Mouse (Mus musculus) thymus, adult 2 months (tissue): ENCODE results near the gene Pilra. TPM values are rescaled to one million over a fixed set of nuclear protein-coding genes. Genes with fewer than 3 reads are reported as not detected.

Experiments
- DNase-seq: peaks from one replicate; pipeline ENCODE4 v3.0.0; 2021
- H3K27ac ChIP-seq: fragments of 200-500 bp; 2 replicates; pipeline ENCODE4 v1.5.1; 2012; ENCODE audit warnings: low read length, control low read depth; ENCODE audit not compliant: control insufficient read depth, insufficient read depth
- H3K27me3 ChIP-seq: fragments of 200-500 bp; 2 replicates; pipeline ENCODE4 v1.6.1; 2012; ENCODE audit warnings: mild to moderate bottlenecking, low read length, moderate library complexity, mixed read lengths; ENCODE audit not compliant: control insufficient read depth, insufficient read depth
- H3K36me3 ChIP-seq: fragments of 200-500 bp; 2 replicates; pipeline ENCODE4 v1.6.1; 2012; ENCODE audit warnings: mild to moderate bottlenecking, low read length, moderate library complexity; ENCODE audit not compliant: control insufficient read depth, insufficient read depth
- H3K4me1 ChIP-seq: fragments of 200-500 bp; replicated peaks from 2 replicates; pipeline ENCODE4 v1.6.1; 2012; ENCODE audit warnings: low read length; ENCODE audit not compliant: control insufficient read depth, insufficient read depth
- H3K4me3 ChIP-seq: fragments of 200-500 bp; 2 replicates; pipeline ENCODE4 v1.5.1; 2012; ENCODE audit warnings: mild to moderate bottlenecking, low read length, control low read depth, moderate library complexity; ENCODE audit not compliant: control insufficient read depth, insufficient read depth
- CTCF ChIP-seq: fragments of 200-500 bp; IDR thresholded peaks from 2 replicates; pipeline ENCODE4 v1.5.1; 2012; ENCODE audit warnings: mild to moderate bottlenecking, control low read depth, low read length, moderate library complexity, borderline replicate concordance; ENCODE audit not compliant: control insufficient read depth, poor library complexity, insufficient read depth; ENCODE audit errors: extremely low read depth
- POLR2A ChIP-seq: fragments of 200-500 bp; IDR thresholded peaks from 2 replicates; pipeline ENCODE4 v1.6.1; 2012; ENCODE audit warnings: mild to moderate bottlenecking, low read length, control low read depth, moderate library complexity; ENCODE audit not compliant: control insufficient read depth, poor library complexity, insufficient read depth; ENCODE audit errors: extremely low read depth
- WGBS: fragments of 180-500 bp; shearing (Covaris S2); methylation state at CpG from one replicate; pipeline ENCODE4 v1.1.7; 2018; 5-methylcytosine and 5-hydroxymethylcytosine counted together
- polyA plus RNA-seq: library from polyadenylated mRNA; depleted of rRNA; stranded (reverse); fragments of >200 nt; gene quantifications from 2 replicates; pipeline ENCODE4 v1.2.3, GENCODE M21; 2012

Gene Pilra
- polyA plus RNA-seq, 1 experiment: 13.5 TPM

DNA sequence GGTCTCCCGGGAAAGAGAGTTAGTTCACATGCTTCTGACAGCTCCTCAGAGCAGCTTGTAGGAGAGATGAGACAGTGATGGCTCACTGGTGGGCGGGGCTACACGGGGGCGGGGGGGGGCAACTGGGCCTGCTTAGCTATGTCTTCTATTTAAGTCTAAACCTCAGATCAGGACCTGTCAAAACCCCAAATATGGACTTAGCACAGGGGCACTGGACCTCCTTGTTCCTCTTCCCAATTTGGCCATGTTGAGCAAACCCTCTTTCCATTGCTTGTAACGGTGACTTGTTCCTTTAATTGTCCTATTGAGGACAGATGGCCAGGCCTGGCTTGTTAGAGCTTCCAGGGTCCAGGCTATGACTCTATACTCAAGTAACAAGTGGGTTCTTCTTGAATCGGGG, 4.6 kb downstream of the Pilra start:
- DNase-seq: no peak
- no peak overlapping the region for H3K4me3 ChIP-seq
- H3K36me3 ChIP-seq: no peaks in the 10 kb centered on the region
- H3K27ac ChIP-seq: no peak overlapping the region
- WGBS: 60% methylated on average over 6 of the region's 6 CpGs
- H3K4me1 ChIP-seq: no peaks in the 10 kb centered on the region
- TF ChIP-seq POLR2A: no peak
- no peak for TF ChIP-seq CTCF
- H3K27me3 ChIP-seq: no peaks in the 10 kb centered on the region

DNA sequence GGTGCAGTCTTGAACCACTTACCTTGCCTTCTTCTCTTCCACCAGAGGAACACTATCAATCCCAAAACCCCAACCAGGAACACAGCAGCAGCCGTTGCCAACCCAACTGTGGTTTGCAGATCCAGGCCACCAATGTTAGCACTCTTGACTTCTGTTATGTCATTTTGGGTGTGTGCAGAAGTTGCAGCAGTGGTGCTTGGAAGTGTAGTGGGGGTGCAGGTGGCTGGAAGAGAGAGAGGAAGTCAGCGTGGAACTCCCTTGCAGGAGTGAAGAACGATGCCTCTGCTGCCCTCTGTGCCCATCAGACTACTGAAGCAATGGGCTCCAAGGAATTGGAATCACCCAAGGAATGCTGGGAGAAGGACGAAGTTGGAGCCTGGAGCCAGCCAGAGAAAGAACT, 5.0 kb downstream of the Pilra start:
- no peaks in the 10 kb centered on the region for H3K27me3 ChIP-seq
- 49% methylated on average over 4 of the region's 4 CpGs for WGBS

DNA sequence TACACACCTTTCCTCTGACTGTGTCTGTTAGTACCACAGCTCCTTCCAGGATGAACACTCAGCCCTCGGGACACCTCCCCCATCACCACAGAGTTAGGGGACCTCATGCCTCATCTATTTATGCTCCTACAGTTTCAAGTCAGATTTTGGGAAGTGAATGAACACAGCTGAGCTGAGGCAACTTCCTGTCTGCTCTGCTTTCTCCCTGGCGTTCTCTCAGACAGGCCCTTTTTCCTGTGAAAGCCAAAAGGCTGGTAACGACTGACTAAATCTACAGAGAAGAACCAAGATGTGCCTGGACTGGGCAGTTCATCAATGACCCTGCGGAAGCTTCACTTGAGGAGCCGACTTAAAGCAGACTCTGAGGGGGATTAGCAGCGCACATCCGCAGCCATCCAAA, 5.8 kb downstream of the Pilra start:
- no peak for TF ChIP-seq POLR2A
- TF ChIP-seq CTCF: no peak
- 55% methylated on average over 7 of the region's 7 CpGs for WGBS
- Histone ChIP-seq H3K4me3 (no peak overlapping the region), H3K27ac (no peak overlapping the region), H3K36me3 (no peaks in the 10 kb centered on the region), H3K27me3 (no peaks in the 10 kb centered on the region), H3K4me1 (no peaks in the 10 kb centered on the region)
- DNase-seq: no peak

More for the DNA sequence above, 5.0 kb downstream of the Pilra start:
- DNase-seq: no peak
- Histone ChIP-seq H3K27ac (no peak overlapping the region), H3K36me3 (no peaks in the 10 kb centered on the region), H3K4me3 (no peak overlapping the region), H3K4me1 (no peaks in the 10 kb centered on the region)
- TF ChIP-seq POLR2A (no peak), CTCF (no peak)

DNA sequence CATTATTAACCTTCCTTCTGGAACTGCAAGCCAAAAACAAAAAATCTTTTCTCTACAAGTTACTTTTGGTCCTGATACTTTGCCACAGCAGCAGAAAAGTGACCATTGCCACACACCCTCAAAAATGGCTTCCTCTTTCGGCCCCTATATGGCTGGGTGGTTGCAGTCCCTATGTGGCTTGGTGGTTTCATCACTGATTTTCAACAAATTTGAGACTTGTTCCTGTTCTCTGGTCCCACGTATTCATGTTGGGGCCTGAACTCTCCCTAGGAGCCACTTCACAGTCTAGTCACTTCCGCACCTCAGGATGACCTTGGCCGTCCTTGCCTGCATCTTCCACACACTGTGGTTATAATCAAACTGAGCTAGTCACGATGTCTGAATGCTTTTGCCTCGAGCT, 7.4 kb downstream of the Pilra start:
- WGBS: 78% methylated on average over 6 of the region's 6 CpGs
- H3K4me1 ChIP-seq: no peaks in the 10 kb centered on the region
- H3K27ac ChIP-seq: no peak overlapping the region
- H3K36me3 ChIP-seq: no peaks in the 10 kb centered on the region
- H3K4me3 ChIP-seq: no peak overlapping the region
- H3K27me3 ChIP-seq: no peaks in the 10 kb centered on the region
- TF ChIP-seq CTCF (no peak), POLR2A (no peak)
- DNase-seq: no peak

DNA sequence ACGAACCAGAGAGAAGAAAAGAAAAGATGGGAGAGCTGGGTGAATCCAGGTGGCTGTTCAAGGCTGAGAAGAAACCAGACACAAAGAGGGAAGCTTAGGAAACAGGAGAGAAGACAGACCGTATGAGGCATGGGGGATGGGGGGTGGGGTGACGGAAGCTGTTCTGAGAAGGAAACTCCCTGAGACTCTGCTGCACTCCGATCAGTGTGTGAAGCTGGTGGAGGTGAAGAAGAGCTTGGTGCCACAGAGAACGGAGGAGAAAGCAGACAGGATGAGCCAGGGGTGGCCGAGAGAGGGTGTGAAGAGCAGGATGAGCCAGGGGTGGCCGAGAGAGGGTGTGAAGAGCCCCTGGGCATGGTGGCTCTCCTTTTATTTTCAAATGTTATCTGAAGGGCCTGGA, 9.7 kb downstream of the Pilra start:
- TF ChIP-seq POLR2A (no peak), CTCF (no peak)
- no peaks in the 10 kb centered on the region for H3K27me3 ChIP-seq
- H3K4me1 ChIP-seq: no peaks in the 10 kb centered on the region
- DNase-seq: no peak
- WGBS: 63% methylated on average over 7 of the region's 7 CpGs
- no peak overlapping the region for H3K4me3 ChIP-seq
- H3K27ac ChIP-seq: no peak overlapping the region
- H3K36me3 ChIP-seq: no peaks in the 10 kb centered on the region

DNA sequence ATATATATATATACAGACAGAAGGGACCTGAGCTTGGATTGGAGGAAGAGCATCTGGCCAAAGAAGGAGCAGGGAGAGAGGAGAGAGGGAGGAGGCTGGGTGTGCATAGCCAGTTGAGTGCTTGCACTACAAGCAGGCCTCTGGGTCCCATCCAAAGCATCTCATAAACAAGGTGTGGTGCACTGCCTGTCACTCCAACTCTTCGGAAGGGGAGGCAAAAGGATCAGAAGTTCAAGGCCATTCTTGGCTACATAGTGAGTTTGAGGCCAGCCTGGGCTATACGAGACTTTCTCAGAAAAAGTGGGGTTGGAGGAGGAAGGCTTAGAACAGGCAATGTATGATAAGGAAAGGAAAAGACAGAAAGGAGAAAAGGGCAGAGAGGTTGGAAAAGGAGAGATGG, 10.1 kb downstream of the Pilra start:
- 95% methylated on average over 2 of the region's 2 CpGs for WGBS
- no peaks in the 10 kb centered on the region for H3K27me3 ChIP-seq
- TF ChIP-seq CTCF (no peak), POLR2A (no peak)

DNA sequence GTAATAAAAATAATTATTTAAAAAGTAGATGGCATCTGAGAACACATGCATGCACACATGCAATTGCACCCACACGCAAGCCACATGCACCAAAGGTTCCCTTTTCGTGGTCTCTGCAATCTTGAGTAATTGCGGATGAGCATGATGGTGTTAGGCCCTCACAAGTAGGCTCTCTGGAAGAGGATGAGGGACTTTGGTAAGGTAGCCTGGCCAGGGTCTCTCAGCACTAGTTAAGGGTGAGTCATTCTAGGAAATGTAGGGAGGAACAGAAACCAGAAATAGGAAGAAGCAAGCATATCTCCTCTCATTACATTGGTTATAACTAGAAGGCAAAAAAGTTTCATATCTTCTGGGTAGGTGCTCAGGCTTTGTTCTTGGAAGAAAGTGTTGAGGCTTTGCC, 11.1 kb downstream of the Pilra start:
- no peaks in the 10 kb centered on the region for H3K27me3 ChIP-seq
- H3K4me3 ChIP-seq: no peak overlapping the region
- no peak for DNase-seq
- no peak overlapping the region for H3K27ac ChIP-seq
- H3K36me3 ChIP-seq: no peaks in the 10 kb centered on the region
- WGBS: 61% methylated on average over 3 of the region's 3 CpGs
- no peaks in the 10 kb centered on the region for H3K4me1 ChIP-seq
- TF ChIP-seq POLR2A (no peak), CTCF (no peak)

More for the DNA sequence above, 10.1 kb downstream of the Pilra start:
- Histone ChIP-seq H3K27ac (no peak overlapping the region), H3K4me1 (no peaks in the 10 kb centered on the region), H3K36me3 (no peaks in the 10 kb centered on the region), H3K4me3 (no peak overlapping the region)
- DNase-seq: no peak

DNA sequence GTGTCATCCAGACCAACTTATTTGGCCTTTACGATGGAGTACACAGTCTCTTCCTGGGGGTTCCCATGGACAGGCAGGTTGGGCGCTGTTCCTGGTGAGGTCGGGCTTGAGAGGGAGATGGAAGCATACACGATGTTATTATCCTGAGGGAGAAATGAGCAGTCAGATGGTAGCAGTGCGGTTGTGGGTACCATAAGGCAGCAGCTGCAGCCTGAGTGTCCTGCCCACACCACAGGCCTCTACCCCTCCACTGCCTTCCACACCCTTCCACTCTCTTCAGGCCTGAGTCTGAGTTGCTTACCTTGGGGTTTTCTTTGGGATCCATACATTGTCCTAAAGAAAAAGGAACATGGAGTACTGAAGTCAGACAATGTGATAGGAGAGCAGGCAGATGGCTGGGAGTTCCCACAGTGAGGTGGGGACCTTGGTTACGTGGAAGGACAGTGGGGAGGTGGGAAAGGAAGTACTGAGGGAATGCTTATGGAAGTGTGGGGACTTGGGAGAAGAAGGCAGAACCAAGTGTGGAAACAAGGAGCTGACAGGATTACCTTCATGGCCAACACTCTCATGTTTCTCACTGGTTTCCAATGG, 12.5 kb downstream of the Pilra start:
- Histone ChIP-seq H3K27ac (no peak overlapping the region), H3K4me3 (no peak overlapping the region), H3K36me3 (no peaks in the 10 kb centered on the region), H3K27me3 (no peaks in the 10 kb centered on the region), H3K4me1 (no peaks in the 10 kb centered on the region)
- 50% methylated on average over 6 of the region's 6 CpGs for WGBS
- no peak for DNase-seq
- TF ChIP-seq CTCF (no peak), POLR2A (no peak)
